Mouse (Mus musculus) mammary gland, adult 2 months (tissue): ENCODE measurements around the gene Arid4b. TPM values are rescaled to one million over a fixed set of nuclear protein-coding genes. Genes with fewer than 3 reads are reported as not detected.

Experiments used
- polyA plus RNA-seq: library from polyadenylated mRNA; depleted of rRNA; stranded (reverse); fragments of >200 nt; gene quantifications from 2 replicates; pipeline ENCODE4 v1.2.3, GENCODE M21; 2012; ENCODE audit warnings: low replicate concordance; rRNA removed

Gene Arid4b
- polyA plus RNA-seq, result 5.0 and 5.8 TPM in 2 replicates

GRCm38 (mm10) chr13:14063013-14063941 is at the start of gene Arid4b, which contains the start of gene Ggps1:
TSS of gene Arid4b (plus strand) at chr13:14063232.
TSS of gene Ggps1 (minus strand) at chr13:14063488.

GRCm38 (mm10) chr13:14039292-14039965 is 23.6 kb upstream of the Arid4b start, which contains the start of gene Tbce:
TSS of gene Tbce (minus strand) at chr13:14039638.

Other genes with a start within 250 kb of the Arid4b start
- gene B3galnt2, start 108.8 kb upstream of the Arid4b start, polyA plus RNA-seq, result 23.4 and 57.6 TPM in 2 replicates
- gene Tbce, start 23.6 kb upstream of the Arid4b start, polyA plus RNA-seq, result 12.9 and 32.0 TPM in 2 replicates
- 7.8 and 16.8 TPM in 2 replicates for gene Ggps1, start 256 bp downstream of the Arid4b start, polyA plus RNA-seq